Comparison of ENCODE assay signal across 8 mouse cellular contexts in the genomic region with DNA sequence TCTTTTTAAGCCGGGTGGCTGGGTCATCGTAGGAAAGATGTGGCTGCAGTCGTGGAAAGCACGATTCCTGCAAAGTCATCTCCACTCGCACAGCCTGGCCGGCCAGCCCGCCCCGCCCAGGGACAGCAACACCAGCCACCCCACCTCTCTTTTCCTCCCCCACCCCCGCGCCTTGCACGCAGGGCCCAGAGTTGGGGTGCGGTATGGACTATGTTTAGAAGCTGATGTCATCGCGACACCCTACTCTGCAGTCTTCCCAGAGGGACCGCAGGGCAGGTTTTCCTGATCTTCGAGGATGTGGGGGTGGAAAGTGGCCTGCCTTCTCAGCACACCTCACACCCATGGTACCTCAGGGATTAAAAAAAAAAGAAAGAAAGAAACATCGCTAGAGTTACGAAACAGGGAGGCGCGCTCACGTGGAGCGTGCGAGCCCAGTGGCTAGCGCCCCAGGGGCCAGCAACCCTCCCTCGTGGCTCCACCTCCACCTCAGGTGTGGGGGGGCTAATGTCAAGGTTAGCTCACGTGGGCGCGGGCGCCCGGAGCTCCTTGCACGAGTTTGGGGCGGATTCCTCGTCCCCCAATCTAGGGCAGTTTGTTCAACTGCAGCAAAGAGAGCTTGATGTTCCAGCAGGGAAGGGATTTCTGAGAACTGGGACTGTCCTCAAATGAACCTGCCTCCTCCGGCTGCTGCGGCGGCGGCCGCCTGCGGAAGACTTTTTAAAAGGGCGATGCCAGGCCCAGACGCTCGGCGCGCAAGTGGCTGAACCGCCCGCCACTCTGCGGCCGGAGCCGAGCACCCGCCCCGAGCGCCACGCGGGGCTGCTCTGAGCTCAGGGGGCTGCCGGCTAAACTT. TPM values are rescaled to one million over a fixed set of nuclear protein-coding genes. Genes with fewer than 3 reads are reported as not detected.
DNase-seq lines count a peak whose midpoint lies in the region; ATAC-seq and TF ChIP-seq lines count a peak whose summit lies in the region.

No protein-coding gene starts in this region.

- H3K4me2 ChIP-seq in hindbrain, postnatal 0 days (ENCODE audit: low read depth, low read length) = peak overlapping the region; percentile 68

- peaks cover 31% of the 10 kb centered on the region for H3K4me1 ChIP-seq in hindbrain, postnatal 0 days (ENCODE audit: insufficient read depth, low read length)

- TF ChIP-seq CTCF in hindbrain, postnatal 0 days (IDR thresholded peaks at IDR 0.05; ENCODE audit: low read depth) = no peak

- peak; percentile 88 to 93 for DNase-seq in gastrocnemius, adult 8-10 months (ENCODE audit: low spot score in 2 of 2)
- DNase-seq in hindbrain, postnatal 0 days (ENCODE audit: low spot score) = peak; percentile 89
- peak; percentile 92 to 93 for DNase-seq in left cerebral cortex, adult 9 months (ENCODE audit: low spot score in 2 of 2)
- peak; percentile 95 for DNase-seq in right cerebral cortex, adult 18-20 months
- DNase-seq in urinary bladder, postnatal 10 days (ENCODE audit: low spot score) = peak; percentile 45

- H3K9ac ChIP-seq in hindbrain, postnatal 0 days (replicated peaks; ENCODE audit: low read length) = peak overlapping the region; percentile 43

- H3K27me3 ChIP-seq in hindbrain, postnatal 0 days (ENCODE audit: insufficient read depth, low read length) = peaks cover 7% of the 10 kb centered on the region; the same call in 1 of the 2 replicates

- WGBS in hindbrain, postnatal 0 days = 0% methylated on average over 55 of the region's 55 CpGs

- ATAC-seq in activated CD4-positive, CD25-positive, alpha-beta regulatory T cell, adult 4 months = peak; percentile 38
- peak; percentile 34 for ATAC-seq in common myeloid progenitor, adult 5-6 weeks (replicated peaks; ENCODE audit: low read depth, poor library complexity, severe bottlenecking)
- peak; percentile 50 for ATAC-seq in hindbrain, postnatal 0 days
- ATAC-seq in megakaryocyte, adult 5-6 weeks (ENCODE audit: poor library complexity, severe bottlenecking) = peak; percentile 59

- H3K36me3 ChIP-seq in hindbrain, postnatal 0 days (ENCODE audit: insufficient read depth, low read length) = no peaks in the 10 kb centered on the region

- H3K27ac ChIP-seq in hindbrain, postnatal 0 days = peak overlapping the region; percentile 72

- H3K9me3 ChIP-seq in hindbrain, postnatal 0 days (ENCODE audit: low read length) = no peaks in the 10 kb centered on the region

- H3K4me3 ChIP-seq in hindbrain, postnatal 0 days (ENCODE audit: low read length) = peak overlapping the region; percentile 39

RNA-seq across cellular contexts. Expression of a gene that starts 5.5 kb away (rescaled TPM):
- polyA plus RNA-seq in activated CD4-positive, CD25-positive, alpha-beta regulatory T cell, adult 4 months (2017; shearing (Covaris generic)) = 1 to 10 TPM; 1.7 to 2.8 TPM
- total RNA-seq in common myeloid progenitor, adult 5-6 weeks (2017) = 10.8 and 14.9 TPM in 2 replicates
- total RNA-seq in gastrocnemius, adult 8-10 months (2022) = 100 to 1,000 TPM; 108 to 165 (median 128) TPM
- 19.1 and 20.1 TPM in 2 replicates for total RNA-seq in hindbrain, postnatal 0 days (2014; rRNA removed)
- polyA plus RNA-seq in hindbrain, postnatal 0 days (2015; fragmentation: Nextera tagmentation; extraction: Ambion mirVana) = 9.5 and 10.5 TPM in 2 replicates
- 7.0 and 9.4 TPM in 2 replicates for total RNA-seq in megakaryocyte, adult 5-6 weeks (2015)
- total RNA-seq in megakaryocyte, adult 5-6 weeks (2017) = 5.4 and 6.2 TPM in 2 replicates

Comparison
In these comparisons a context has a peak if more than half of its experiments do, and no peak if none do; other contexts are left out.
1. Peak in every context shown above with its lines: DNase-seq, ATAC-seq, H3K4me3 ChIP-seq and H3K27ac ChIP-seq.
2. DNase-seq: peak in every context shown above with its lines; median percentile 95 in right cerebral cortex, adult 18-20 months; 92 in left cerebral cortex, adult 9 months; 90 in gastrocnemius, adult 8-10 months; 89 in hindbrain, postnatal 0 days; 45 in urinary bladder, postnatal 10 days.